Mouse (Mus musculus): ENCODE measurements around the gene Gdf9. TPM values are rescaled to one million over a fixed set of nuclear protein-coding genes. Genes with fewer than 3 reads are reported as not detected.

Gdf9 gene
- polyA plus RNA-seq, 1 experiment: 1.8 TPM

- Histone ChIP-seq H3K4me1 (ENCODE audit: control insufficient read depth, insufficient read depth, low read length) (no peaks in the 10 kb centered on the region), H3K27ac (ENCODE audit: insufficient read depth, low read depth, low read length) (no peak overlapping the region), H3K4me3 (ENCODE audit: insufficient read depth, low read length) (no peak overlapping the region)
- TF ChIP-seq CTCF (IDR thresholded peaks at IDR 0.05; ENCODE audit: low read depth, low read length): no peak
- TF ChIP-seq POLR2A (IDR thresholded peaks at IDR 0.05; ENCODE audit: borderline replicate concordance, low read depth, low read length): no peak
Measured at GRCm38 (mm10) chr11:53441921-53442320, 11.1 kb downstream of the Gdf9 start.

DNA sequence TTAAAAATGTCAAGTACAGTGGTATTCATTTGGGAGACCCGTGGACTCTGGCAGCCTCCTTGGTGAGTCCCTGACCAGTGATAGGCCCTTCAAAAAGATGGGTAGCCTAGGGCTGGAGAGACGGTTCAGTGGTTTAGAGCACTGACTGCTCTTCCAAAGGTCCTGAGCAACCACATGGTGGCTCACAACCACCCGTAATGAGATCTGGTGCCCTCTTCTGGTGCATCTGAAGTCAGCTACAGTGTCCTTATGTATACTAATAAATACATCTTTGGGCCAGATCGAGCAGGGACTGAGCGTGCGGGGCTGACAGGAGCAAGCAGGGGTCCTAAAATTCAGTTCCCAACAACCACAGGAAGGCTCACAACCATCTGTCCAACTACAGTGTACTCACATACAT is 13.0 kb downstream of the Gdf9 start:
- Histone ChIP-seq H3K4me3 (ENCODE audit: insufficient read depth, low read length) (no peak overlapping the region), H3K27ac (ENCODE audit: insufficient read depth, low read depth, low read length) (no peak overlapping the region), H3K4me1 (ENCODE audit: control insufficient read depth, insufficient read depth, low read length) (no peaks in the 10 kb centered on the region)
- TF ChIP-seq POLR2A (IDR thresholded peaks at IDR 0.05; ENCODE audit: borderline replicate concordance, low read depth, low read length): no peak
- TF ChIP-seq CTCF (IDR thresholded peaks at IDR 0.05; ENCODE audit: low read depth, low read length): peak; percentile 73

GRCm38 (mm10) chr11:53445562-53445961 is 14.7 kb downstream of the Gdf9 start:
- no peak for TF ChIP-seq POLR2A (IDR thresholded peaks at IDR 0.05; ENCODE audit: borderline replicate concordance, low read depth, low read length)
- H3K4me3 ChIP-seq (ENCODE audit: insufficient read depth, low read length): no peak overlapping the region
- no peak overlapping the region for H3K27ac ChIP-seq (ENCODE audit: insufficient read depth, low read depth, low read length)
- H3K4me1 ChIP-seq (ENCODE audit: control insufficient read depth, insufficient read depth, low read length): peaks cover 9% of the 10 kb centered on the region

DNA sequence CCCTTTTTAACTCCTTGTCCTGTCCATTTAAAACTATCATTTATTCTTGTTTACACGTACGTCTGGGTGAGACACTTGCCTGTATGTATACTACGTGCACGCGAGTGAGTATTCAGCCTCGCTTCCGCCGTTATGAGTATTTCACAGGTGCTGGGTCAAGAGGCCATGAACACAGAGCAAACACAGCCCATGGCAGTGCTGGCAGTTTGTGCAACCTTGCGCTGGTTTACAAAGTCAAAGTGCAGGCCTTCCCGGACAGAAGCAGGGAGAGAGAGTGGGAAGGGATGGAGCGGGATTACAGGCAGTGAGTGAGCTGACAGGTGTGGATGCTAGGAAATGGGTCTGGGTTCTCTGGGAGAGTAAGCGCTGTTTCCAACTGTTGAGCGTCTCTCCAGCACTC is 15.4 kb downstream of the Gdf9 start:
- H3K4me1 ChIP-seq (ENCODE audit: control insufficient read depth, insufficient read depth, low read length): peaks cover 9% of the 10 kb centered on the region
- no peak for TF ChIP-seq CTCF (IDR thresholded peaks at IDR 0.05; ENCODE audit: low read depth, low read length)
- no peak for TF ChIP-seq POLR2A (IDR thresholded peaks at IDR 0.05; ENCODE audit: borderline replicate concordance, low read depth, low read length)
- H3K4me3 ChIP-seq (ENCODE audit: insufficient read depth, low read length): no peak overlapping the region
- H3K27ac ChIP-seq (ENCODE audit: insufficient read depth, low read depth, low read length): no peak overlapping the region

DNA sequence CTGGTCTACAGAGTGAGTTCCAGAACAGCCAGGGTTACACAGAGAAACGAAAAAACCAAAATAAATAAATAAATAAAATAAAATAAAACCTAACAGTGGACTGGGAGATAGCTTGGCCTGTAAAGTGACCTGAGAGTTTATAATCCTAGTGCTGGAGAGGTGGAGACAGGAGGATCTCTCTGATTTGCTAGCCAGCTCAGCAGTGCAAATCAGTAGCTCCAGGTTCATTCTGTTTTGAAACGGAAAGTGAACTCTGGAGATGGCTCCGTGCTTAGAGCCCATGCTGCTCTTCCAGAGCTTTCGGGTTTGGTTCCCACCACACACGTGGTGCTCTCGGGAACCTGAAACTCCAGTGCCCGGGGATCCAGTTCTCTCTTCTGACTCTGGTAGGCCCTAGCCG is 17.2 kb downstream of the Gdf9 start:
- H3K4me1 ChIP-seq (ENCODE audit: control insufficient read depth, insufficient read depth, low read length): peaks cover 9% of the 10 kb centered on the region
- TF ChIP-seq POLR2A (IDR thresholded peaks at IDR 0.05; ENCODE audit: borderline replicate concordance, low read depth, low read length) (no peak), CTCF (IDR thresholded peaks at IDR 0.05; ENCODE audit: low read depth, low read length) (no peak)
- no peak overlapping the region for H3K27ac ChIP-seq (ENCODE audit: insufficient read depth, low read depth, low read length)
- H3K4me3 ChIP-seq (ENCODE audit: insufficient read depth, low read length): no peak overlapping the region

GRCm38 (mm10) chr11:53448529-53448928 is 17.7 kb downstream of the Gdf9 start:
- Histone ChIP-seq H3K4me1 (ENCODE audit: control insufficient read depth, insufficient read depth, low read length) (peaks cover 9% of the 10 kb centered on the region), H3K27ac (ENCODE audit: insufficient read depth, low read depth, low read length) (no peak overlapping the region), H3K4me3 (ENCODE audit: insufficient read depth, low read length) (no peak overlapping the region)
- TF ChIP-seq POLR2A (IDR thresholded peaks at IDR 0.05; ENCODE audit: borderline replicate concordance, low read depth, low read length) (no peak), CTCF (IDR thresholded peaks at IDR 0.05; ENCODE audit: low read depth, low read length) (no peak)

GRCm38 (mm10) chr11:53450070-53450705 is 19.4 kb downstream of the Gdf9 start:
- peaks cover 9% of the 10 kb centered on the region for H3K4me1 ChIP-seq (ENCODE audit: control insufficient read depth, insufficient read depth, low read length)
- no peak for TF ChIP-seq POLR2A (IDR thresholded peaks at IDR 0.05; ENCODE audit: borderline replicate concordance, low read depth, low read length)
- no peak for TF ChIP-seq CTCF (IDR thresholded peaks at IDR 0.05; ENCODE audit: low read depth, low read length)
- no peak overlapping the region; the same call in 1 of the 2 replicates for H3K4me3 ChIP-seq (ENCODE audit: insufficient read depth, low read length)
- H3K27ac ChIP-seq (ENCODE audit: insufficient read depth, low read depth, low read length): no peak overlapping the region

- no peak for TF ChIP-seq CTCF (IDR thresholded peaks at IDR 0.05; ENCODE audit: low read depth, low read length)
- no peak for TF ChIP-seq POLR2A (IDR thresholded peaks at IDR 0.05; ENCODE audit: borderline replicate concordance, low read depth, low read length)
- Histone ChIP-seq H3K27ac (ENCODE audit: insufficient read depth, low read depth, low read length) (no peak overlapping the region), H3K4me1 (ENCODE audit: control insufficient read depth, insufficient read depth, low read length) (peaks cover 9% of the 10 kb centered on the region), H3K4me3 (ENCODE audit: insufficient read depth, low read length) (no peak overlapping the region)
Measured at GRCm38 (mm10) chr11:53451361-53451760, 20.5 kb downstream of the Gdf9 start.

GRCm38 (mm10) chr11:53452396-53452795 is 21.6 kb downstream of the Gdf9 start:
- H3K4me3 ChIP-seq (ENCODE audit: insufficient read depth, low read length): no peak overlapping the region
- no peak overlapping the region for H3K27ac ChIP-seq (ENCODE audit: insufficient read depth, low read depth, low read length)
- TF ChIP-seq CTCF (IDR thresholded peaks at IDR 0.05; ENCODE audit: low read depth, low read length) (no peak), POLR2A (IDR thresholded peaks at IDR 0.05; ENCODE audit: borderline replicate concordance, low read depth, low read length) (no peak)
- peaks cover 13% of the 10 kb centered on the region for H3K4me1 ChIP-seq (ENCODE audit: control insufficient read depth, insufficient read depth, low read length)

DNA sequence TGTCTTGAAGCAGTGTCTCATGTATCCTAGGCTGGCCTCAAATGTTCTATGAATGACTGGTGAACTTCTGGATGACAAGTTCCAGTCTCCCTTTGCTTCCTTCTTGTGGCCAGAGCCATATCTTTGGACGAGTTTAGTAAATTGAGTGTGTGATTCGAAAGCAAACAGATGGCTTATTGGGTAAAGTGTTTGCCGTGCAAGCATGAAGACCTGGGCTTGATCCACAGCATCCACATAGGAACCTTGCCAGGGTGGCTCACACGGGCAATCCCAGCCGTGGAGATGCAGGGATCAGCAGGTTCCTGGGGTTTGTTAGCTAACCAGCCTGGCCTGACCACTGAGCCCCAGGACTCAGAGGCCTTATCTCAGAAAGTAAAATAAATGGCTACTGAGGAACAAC is 22.2 kb downstream of the Gdf9 start:
- no peak for TF ChIP-seq POLR2A (IDR thresholded peaks at IDR 0.05; ENCODE audit: borderline replicate concordance, low read depth, low read length)
- no peak for TF ChIP-seq CTCF (IDR thresholded peaks at IDR 0.05; ENCODE audit: low read depth, low read length)
- H3K4me1 ChIP-seq (ENCODE audit: control insufficient read depth, insufficient read depth, low read length): peaks cover 14% of the 10 kb centered on the region
- H3K27ac ChIP-seq (ENCODE audit: insufficient read depth, low read depth, low read length): no peak overlapping the region
- H3K4me3 ChIP-seq (ENCODE audit: insufficient read depth, low read length): no peak overlapping the region
